Mouse (Mus musculus) mouse embryonic stem cell (cell line): ENCODE data around the gene Trappc2l.
"Not testable (repeated sequence)": the region's sequence is repeated elsewhere in the genome, so short reads cannot be mapped to it uniquely, and the experiment has no call there.

ENCODE experiments used
- in situ Hi-C, 2 experiments: fragments of 300-500 bp; cut with MboI; formaldehyde crosslinking; loops; 1 replicate in 1 of 2; 3 replicates in 1 of 2; pipeline ENCODE4 v1.14.3; 2019 to 2020; ENCODE audit warnings: low sequenced_read_pairs in 2 of 2, low pct_unique_long_range_greater_than_20kb in 1 of 2, mixed read lengths in 1 of 2; ENCODE audit not compliant: unreplicated experiment in 1 of 2

Gene Trappc2l

DNA sequence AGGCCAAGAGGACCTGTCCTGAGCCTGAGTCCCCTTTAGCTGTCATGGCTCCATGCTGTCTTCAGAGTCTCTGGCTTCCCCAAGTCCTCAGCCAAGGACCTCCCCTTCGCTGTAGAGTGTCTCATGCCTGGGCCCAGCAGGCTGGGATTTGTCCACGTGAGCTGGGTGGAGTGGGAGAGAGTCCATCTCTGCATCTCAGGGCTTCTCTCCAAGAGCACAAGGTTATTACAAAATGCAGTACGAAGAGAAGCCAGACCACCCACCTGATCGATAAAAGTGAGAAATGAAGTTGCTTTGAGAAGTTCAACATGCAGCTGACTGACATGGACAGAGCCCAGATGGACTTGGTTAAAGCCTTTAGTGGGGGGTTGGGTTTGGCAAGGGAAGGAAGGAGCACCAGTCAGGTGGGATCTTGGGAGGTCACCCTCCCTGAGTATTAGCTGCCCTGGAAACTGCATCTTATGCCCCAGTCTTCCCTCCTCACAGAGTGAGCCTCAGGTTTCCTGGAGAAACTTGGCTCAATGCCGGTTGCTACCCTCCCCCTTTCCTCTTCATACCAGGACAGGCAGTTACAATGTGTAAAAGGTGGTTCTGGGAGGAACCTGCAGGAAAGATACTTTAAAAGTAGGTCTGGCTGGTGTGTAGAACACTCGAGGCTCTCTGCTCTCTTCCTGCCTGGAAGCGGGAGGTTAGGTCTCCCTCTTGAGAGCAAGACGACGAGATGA is 4.9 kb downstream of the Trappc2l start:
- in situ Hi-C loops = loop anchor here in 1 of 2 experiments (5.0 kb wide), 1 partner anchor 211 kb away; no protein-coding TSS in a partner anchor

DNA sequence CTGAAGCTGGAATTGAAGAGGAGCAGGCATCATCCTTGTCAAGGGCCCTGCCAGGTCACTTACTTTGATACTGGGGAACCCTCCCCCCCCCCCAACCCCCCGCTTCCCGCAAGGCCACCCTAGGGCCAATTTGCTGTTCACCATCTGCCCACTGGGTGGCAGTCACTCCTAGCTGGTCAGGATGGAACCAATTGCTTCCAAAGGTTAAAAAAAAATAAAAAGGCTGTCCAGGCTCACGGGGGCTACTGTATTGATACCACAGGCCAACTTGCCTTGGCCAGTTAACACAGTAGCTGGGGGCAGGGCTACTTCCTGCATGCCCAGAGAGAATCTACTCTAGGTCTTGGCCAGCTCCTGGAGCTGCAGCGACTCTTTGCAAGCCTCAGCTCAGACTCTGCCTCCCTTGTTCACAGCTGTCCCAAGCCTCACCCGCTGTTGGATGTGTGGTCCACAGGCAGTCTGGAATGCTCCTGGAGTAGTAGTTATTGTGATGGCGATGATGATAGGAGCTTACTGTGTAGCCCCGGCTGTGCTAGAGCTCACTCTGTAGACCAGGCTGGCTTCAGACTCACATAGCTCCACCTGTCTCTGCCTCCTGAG is 6.6 kb downstream of the Trappc2l start:
- in situ Hi-C loops = loop anchor here in 1 of 2 experiments (5.0 kb wide), 1 partner anchor 209 kb away; no protein-coding TSS in a partner anchor

DNA sequence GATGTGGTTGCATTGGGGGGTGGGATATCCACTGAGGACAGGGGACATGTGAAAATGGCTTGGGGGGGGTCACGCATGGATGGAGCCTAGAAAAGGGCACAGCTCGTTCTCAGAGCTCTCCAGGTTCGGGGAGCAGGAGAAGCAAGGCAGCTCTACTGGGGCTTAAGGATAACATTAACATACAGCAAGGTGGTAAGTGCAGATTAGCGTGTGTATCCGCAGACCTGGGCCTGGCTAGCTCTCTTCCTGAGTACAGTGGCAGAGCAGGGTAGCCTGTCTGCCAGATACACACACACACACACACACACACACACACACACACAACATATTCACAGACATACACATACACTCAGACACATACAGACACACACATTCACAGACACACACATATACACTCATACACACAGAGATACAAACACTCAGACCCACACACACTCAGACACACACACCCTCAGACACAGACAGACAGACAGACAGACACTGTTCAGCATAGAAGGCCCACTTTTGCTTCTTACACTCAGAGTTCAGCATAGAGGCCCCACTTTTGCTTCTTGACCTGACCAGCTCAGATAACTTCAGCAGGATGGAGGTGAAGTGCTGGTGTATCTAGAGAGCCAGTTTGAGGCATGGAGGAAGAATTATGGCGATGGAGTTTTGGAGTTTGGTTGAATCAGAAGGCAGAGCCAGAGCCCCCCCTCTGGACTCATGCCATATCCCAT is 7.4 kb downstream of the Trappc2l start:
- in situ Hi-C loops = loop anchor here in 1 of 2 experiments (5.0 kb wide), 1 partner anchor 208 kb away; no protein-coding TSS in a partner anchor

- in situ Hi-C loops = no loop called here
These were observed 9.0 kb downstream of the Trappc2l start for GRCm38 (mm10) chr8:122620446-122620845.

DNA sequence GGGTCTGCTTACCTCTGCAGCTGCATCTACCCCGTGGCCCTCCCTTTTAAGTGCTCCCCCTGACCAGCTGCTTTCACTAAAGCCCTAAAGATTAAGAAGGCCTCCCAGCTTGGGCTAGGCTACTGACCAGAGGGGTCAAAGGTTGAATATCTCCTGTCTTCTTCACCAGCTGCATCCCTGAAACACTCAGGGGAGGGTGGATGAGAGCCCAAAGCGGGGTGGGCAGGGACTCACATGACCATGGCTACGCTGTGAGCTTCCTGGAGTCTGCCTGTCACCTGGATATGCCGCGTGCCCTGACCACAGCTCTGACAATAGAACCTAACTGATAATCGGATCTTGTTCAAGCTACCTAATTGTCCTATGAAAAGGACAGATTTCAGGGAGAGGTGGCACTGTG is 11.3 kb downstream of the Trappc2l start, which contains the start of gene Pabpn1l:
Gene Pabpn1l (minus strand): TSS at position 13 of the 400 bp plus-strand sequence.
- in situ Hi-C loops = no loop called here

DNA sequence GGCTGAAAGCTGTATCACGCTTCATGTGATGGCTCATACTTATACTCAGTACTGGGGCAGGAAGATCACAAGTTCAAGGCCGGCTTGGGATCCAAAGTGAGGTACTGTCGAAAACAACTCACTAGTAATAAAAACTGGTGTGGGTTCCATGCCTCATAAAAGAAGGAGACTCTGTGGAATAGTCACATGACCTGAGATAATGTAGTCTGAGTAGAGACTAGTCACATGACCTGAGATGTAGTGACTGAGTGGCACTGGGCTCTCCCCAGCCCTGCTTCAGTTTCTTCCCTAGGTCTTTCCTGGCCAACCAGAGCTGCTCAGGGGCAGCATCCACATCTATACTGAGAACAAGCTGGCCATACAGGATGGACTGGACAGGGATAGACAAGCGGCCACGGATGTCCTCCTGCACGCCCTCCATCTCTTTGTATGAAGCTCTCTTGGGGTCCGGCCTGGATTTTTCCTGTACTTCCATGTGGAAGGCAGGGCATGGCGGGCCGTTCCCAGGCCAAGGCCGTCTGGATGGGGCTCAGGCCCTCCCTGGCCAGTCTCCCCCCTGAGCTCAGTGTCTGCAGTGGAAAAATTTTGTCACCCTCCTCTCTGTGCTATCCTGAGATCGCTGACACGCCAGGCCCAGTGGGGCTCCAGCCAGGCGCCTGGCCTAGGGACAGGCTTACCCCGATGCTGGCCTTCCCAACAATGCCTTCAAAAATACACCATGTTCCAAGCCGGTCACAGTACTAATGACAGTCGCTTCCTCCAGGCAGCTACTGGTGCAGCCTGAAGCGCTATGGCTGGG is 12.6 kb downstream of the Trappc2l start:
- in situ Hi-C loops = no loop called here

- in situ Hi-C loops = no loop called here
These were observed 13.2 kb downstream of the Trappc2l start for GRCm38 (mm10) chr8:122624653-122625052.

DNA sequence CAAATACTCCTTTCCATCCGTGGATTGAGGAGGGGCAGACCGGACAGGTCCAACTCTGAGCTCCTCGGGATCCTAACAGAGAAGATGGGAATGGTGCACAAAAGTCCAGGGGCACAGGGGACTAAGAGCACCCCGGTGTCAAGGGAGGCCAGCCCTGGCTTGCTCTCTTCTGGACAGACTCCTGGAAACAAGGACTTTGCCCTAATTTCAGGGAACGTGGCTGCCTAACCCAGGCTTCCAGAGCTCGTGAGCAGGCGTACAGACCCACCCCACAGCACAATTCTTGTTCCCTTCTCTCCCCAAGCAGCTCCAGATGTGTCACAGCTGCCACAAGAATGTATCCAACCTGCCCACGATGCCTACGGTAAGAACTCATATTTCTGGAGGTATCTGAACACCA is 14.4 kb downstream of the Trappc2l start:
- in situ Hi-C loops = no loop called here

- in situ Hi-C loops = no loop called here
These were observed 15.5 kb downstream of the Trappc2l start for GRCm38 (mm10) chr8:122626896-122627295.

GRCm38 (mm10) chr8:122629388-122629787 is 17.9 kb downstream of the Trappc2l start:
- in situ Hi-C loops = no loop called here

GRCm38 (mm10) chr8:122630696-122631095 is 19.3 kb downstream of the Trappc2l start:
- in situ Hi-C loops = no loop called here

DNA sequence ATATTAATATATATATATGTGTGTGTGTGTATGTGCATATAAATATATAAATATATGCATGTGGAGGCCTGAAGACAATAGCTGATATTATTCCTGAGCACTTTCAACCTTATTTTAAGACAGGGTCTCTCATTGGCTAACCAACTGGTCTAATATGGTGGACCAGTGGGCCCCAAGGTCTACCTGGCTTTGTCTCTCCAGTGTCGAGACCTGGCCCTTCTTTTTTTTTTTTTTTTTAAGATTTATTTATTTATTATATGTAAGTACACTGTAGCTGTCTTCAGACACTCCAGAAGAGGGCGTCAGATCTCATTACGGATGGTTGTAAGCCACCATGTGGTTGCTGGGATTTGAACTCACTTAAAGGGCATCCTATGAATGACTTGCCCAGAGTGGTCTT is 20.7 kb downstream of the Trappc2l start:
- in situ Hi-C loops = not testable (repeated sequence)

GRCm38 (mm10) chr8:122633205-122633604 is 21.8 kb downstream of the Trappc2l start:
- in situ Hi-C loops = no loop called here

GRCm38 (mm10) chr8:122635878-122636802 is 24.7 kb downstream of the Trappc2l start:
- in situ Hi-C loops = no loop called here

DNA sequence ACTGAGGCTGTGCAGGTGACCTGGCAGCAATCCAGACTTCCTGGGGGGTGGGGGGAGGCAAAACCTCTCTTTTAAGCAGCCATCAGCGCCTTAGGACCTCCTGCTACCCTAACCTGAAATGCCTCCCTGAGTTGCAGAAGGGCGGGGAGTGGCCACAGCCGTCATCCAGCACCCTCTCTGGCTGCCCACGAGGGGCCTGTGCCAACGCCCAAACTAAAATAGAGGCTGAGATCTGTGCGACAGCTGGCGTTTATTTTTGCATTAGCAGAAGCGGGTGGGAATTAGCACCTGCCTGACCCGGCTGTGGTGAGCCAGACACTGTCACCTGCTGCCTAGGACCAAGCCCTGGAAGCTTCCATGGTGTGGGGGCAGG is 25.3 kb downstream of the Trappc2l start:
- in situ Hi-C loops = no loop called here

GRCm38 (mm10) chr8:122637230-122637629 is 25.8 kb downstream of the Trappc2l start:
- in situ Hi-C loops = no loop called here

DNA sequence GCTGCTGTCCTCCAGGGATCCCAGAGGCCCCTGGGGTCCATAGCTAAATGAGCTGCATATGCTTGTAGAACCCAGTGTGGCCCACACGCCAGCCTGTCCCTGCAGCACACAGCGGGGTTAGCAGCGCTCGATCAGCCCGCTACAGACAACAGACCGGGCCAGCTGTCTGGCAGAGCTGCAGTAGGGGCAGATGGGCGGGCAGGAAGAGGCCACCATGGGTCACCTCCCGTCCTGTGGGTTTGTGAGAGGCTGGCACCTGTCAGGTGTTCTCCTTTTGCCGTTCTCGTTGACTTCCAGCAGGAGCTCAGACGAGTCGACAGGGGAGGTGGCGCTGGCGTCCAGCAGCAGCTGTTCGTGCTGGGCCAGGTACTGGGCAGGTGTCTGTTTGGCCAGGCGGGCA is 27.2 kb downstream of the Trappc2l start:
- in situ Hi-C loops = no loop called here
